Mouse (Mus musculus) liver, postnatal 0 days (tissue): ENCODE measurements around the gene Mocs2. TPM values are rescaled to one million over a fixed set of nuclear protein-coding genes. Genes with fewer than 3 reads are reported as not detected.

Experiments used
- ATAC-seq: fragments of 200-750 bp; cut with Nextera tagmentation; 2 replicates; pipeline ENCODE4 v1.8.0; 2017; ENCODE audit warnings: mild to moderate bottlenecking, moderate library complexity
- DNase-seq: peaks from one replicate; pipeline ENCODE4 v3.0.0-alpha.2; 2016
- H3K27ac ChIP-seq: fragments of 300-500 bp; sonication (generic); 2 replicates; pipeline ENCODE4 v1.5.1; 2014; ENCODE audit warnings: antibody characterized with exemption, moderate library complexity, mild to moderate bottlenecking, low read depth
- H3K27me3 ChIP-seq: fragments of 300-500 bp; sonication (generic); 2 replicates; pipeline ENCODE4 v1.6.1; 2014; ENCODE audit warnings: low read length, control low read depth, mixed read lengths; ENCODE audit not compliant: insufficient read depth
- H3K36me3 ChIP-seq: fragments of 300-500 bp; sonication (generic); replicated peaks from 2 replicates; pipeline ENCODE4 v1.6.1; 2014; ENCODE audit warnings: mild to moderate bottlenecking, control low read depth, low read length, moderate library complexity, mixed read lengths; ENCODE audit not compliant: insufficient read depth
- H3K4me1 ChIP-seq: fragments of 300-500 bp; sonication (generic); 2 replicates; pipeline ENCODE4 v1.6.1; 2014; ENCODE audit warnings: antibody characterized with exemption, mild to moderate bottlenecking, control low read depth; ENCODE audit not compliant: insufficient read depth
- H3K4me2 ChIP-seq: fragments of 300-500 bp; sonication (generic); 2 replicates; pipeline ENCODE4 v1.6.1; 2014; ENCODE audit warnings: low read depth, mild to moderate bottlenecking, low read length, moderate library complexity, mixed read lengths
- H3K4me3 ChIP-seq: fragments of 300-500 bp; sonication (generic); 2 replicates; pipeline ENCODE4 v1.5.1; 2014; ENCODE audit warnings: low read depth, low read length
- H3K9ac ChIP-seq: fragments of 300-500 bp; sonication (generic); replicated peaks from 2 replicates; pipeline ENCODE4 v1.6.1; 2014; ENCODE audit warnings: mild to moderate bottlenecking, moderate library complexity
- H3K9me3 ChIP-seq: fragments of 300-500 bp; sonication (generic); 2 replicates; pipeline ENCODE4 v1.6.1; 2016; ENCODE audit warnings: mild to moderate bottlenecking, control low read depth, low read length, mixed read lengths
- CTCF ChIP-seq: sonication (generic); IDR thresholded peaks from 2 replicates; pipeline ENCODE4 v1.5.1; 2016; ENCODE audit warnings: antibody characterized with exemption, low read depth
- EP300 ChIP-seq: IDR thresholded peaks from 2 replicates; pipeline ENCODE4 v1.6.1; 2016; ENCODE audit warnings: antibody characterized with exemption, low read depth, mild to moderate bottlenecking
- WGBS: fragments of 180-500 bp; shearing (Covaris S2); extraction: QIAGEN DNeasy Blood & Tissue Kit; methylation state at CpG from one replicate; pipeline ENCODE4 v1.1.7; 2014; ENCODE audit not compliant: insufficient replicate concordance; 5-methylcytosine and 5-hydroxymethylcytosine counted together
- polyA plus RNA-seq: library from polyadenylated mRNA; unstranded; fragments of >200 nt; fragmentation: Nextera tagmentation; extraction: Ambion mirVana; gene quantifications from 2 replicates; pipeline ENCODE4 v1.2.1, GENCODE M21; 2015

The Mocs2 gene
- polyA plus RNA-seq, 1 experiment from 2014 or later, result 181 TPM

DNA sequence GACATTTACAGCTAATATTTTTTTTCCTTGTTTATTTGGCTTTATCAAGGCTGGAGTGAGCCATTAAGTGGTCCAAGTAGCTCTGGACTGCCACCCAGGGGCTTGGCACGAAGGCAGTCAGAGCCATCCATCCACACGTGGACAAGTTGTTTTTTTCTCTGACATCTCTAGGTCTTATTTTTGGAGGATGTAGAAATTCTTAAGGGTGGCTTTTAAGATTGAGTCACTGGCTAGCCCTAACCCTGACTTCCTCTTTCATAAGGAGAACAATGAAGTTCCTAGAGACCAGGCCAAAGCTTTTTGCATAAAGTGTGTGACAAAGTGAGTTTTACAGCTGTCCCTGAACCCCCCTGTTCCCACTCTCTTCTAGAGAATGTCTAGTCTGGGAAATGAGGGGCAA lies 16.5 kb downstream of the Mocs2 start:
- 0 out of 2 replicates have a peak, but pooled peaks have one; percentile 6 for ATAC-seq
- Histone ChIP-seq H3K36me3 (peaks cover 17% of the 10 kb centered on the region), H3K27ac (0 out of 2 replicates have a peak overlapping the region, but pooled peaks have one; percentile 29), H3K9me3 (no peaks in the 10 kb centered on the region), H3K9ac (no peak overlapping the region), H3K4me1 (no peaks in the 10 kb centered on the region; the same call in 1 of the 2 replicates), H3K4me2 (no peak overlapping the region), H3K27me3 (no peaks in the 10 kb centered on the region), H3K4me3 (no peak overlapping the region)
- TF ChIP-seq EP300 (no peak), CTCF (no peak)
- 30% methylated on average over 2 of the region's 2 CpGs for WGBS
- no peak for DNase-seq

DNA sequence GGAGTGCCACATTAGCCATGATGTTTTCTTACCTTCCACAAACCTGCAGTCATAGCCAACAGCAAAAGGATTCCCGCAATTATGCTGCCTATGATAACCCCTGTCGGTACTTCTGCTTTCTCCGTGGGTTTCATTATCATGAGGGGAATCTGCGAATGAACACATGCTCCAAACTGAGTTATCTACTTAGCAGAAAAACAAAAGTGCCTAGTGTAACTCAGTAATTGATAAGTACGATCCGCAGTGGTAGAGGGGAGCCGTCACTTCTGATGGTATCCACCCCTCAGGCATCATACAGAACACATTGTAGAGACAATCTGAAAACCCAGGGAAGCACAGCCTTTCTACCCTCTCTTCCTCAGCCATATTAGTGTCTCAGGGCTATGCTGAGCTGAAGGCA lies 19.0 kb downstream of the Mocs2 start:
- 46% methylated on average over 7 of the region's 7 CpGs for WGBS
- H3K27ac ChIP-seq, result no peak overlapping the region; the same call in 1 of the 2 replicates
- H3K36me3 ChIP-seq, result peaks cover 5% of the 10 kb centered on the region; the same call in 1 of the 2 replicates
- H3K9ac ChIP-seq, result no peak overlapping the region
- H3K4me1 ChIP-seq, result no peaks in the 10 kb centered on the region; the same call in 1 of the 2 replicates
- H3K9me3 ChIP-seq, result no peaks in the 10 kb centered on the region
- DNase-seq (no peak), ATAC-seq (no peak)
- H3K4me2 ChIP-seq, result no peak overlapping the region
- TF ChIP-seq CTCF (no peak), EP300 (no peak)
- no peak overlapping the region for H3K4me3 ChIP-seq
- no peaks in the 10 kb centered on the region for H3K27me3 ChIP-seq

DNA sequence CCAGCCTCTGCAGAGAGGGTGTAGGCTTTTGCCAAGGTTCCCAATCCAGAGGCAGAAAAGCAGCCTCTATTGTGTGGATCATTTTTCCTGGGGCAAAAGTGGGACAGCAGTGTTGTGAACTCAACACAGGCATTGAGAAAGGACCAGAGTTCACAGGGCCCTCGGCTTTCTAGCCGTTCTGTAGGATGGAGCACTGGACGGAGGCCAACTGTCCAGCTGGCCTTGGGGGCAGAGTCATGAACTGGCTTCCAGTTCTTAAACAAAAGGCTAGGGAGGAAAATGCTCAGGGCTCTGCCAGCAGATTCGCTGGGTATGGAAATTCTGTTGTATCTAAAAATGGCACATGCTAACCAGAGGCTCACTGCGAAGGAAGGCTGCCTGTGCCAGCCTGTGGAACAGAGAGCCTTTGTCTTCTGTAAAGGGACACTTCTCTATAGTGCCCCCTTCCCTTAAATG lies 20.5 kb downstream of the Mocs2 start:
- Histone ChIP-seq H3K9ac (no peak overlapping the region), H3K36me3 (peaks cover 3% of the 10 kb centered on the region; the same call in 1 of the 2 replicates), H3K4me1 (no peaks in the 10 kb centered on the region; the same call in 1 of the 2 replicates), H3K27me3 (no peaks in the 10 kb centered on the region), H3K27ac (peak overlapping the region; percentile 58), H3K4me3 (no peak overlapping the region), H3K9me3 (no peaks in the 10 kb centered on the region), H3K4me2 (no peak overlapping the region)
- WGBS, result 53% methylated on average over 5 of the region's 5 CpGs
- ATAC-seq (peak; percentile 86), DNase-seq (peak; percentile 81)
- TF ChIP-seq CTCF (no peak), EP300 (peak; percentile 25; the same call in 1 of the 2 replicates)

DNA sequence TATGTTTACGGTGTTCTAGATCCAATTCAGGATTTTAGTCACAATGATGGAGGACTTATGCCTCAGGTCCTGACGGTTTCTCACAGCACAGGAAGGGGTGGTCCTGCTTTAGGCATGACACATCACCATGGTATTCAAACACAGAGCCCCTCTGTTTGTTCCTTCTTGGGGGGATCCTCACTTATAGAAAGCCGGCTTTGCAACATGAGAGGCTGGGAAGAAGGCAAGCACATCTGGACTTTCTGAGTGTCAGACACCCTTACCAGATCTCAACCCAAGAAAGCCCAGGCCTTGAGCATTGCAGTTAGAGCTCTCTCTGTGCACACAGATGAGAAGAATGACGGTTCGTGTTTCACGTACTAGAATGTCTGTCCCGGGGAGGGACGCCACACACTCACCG lies 21.1 kb downstream of the Mocs2 start:
- Histone ChIP-seq H3K36me3 (peaks cover 2% of the 10 kb centered on the region; the same call in 1 of the 2 replicates), H3K4me3 (no peak overlapping the region), H3K4me1 (no peaks in the 10 kb centered on the region; the same call in 1 of the 2 replicates), H3K27me3 (no peaks in the 10 kb centered on the region), H3K9me3 (no peaks in the 10 kb centered on the region), H3K27ac (peak overlapping the region; percentile 58; the same call in 1 of the 2 replicates), H3K4me2 (no peak overlapping the region), H3K9ac (no peak overlapping the region)
- ATAC-seq, result no peak
- WGBS, result 82% methylated on average over 9 of the region's 9 CpGs
- no peak for TF ChIP-seq EP300
- TF ChIP-seq CTCF, result no peak
- no peak for DNase-seq

DNA sequence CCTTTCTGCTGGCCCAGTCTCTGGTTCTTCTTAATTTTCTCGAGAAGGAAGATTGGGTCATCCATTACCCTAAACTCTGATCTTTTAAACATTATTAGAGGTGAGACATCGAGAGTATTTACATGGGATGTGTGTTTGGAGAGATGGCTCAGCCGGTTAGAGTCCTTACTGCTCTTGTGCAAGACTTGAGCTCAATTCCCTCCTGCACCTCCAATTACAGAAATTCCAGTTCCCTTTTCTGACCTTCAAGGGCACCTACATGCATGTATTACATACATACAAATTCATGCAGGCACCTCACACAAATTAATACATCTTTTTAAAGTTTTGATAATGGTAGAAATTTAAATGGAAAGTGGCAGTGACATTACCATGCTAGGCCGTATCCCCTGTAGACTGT lies 22.5 kb downstream of the Mocs2 start:
- Histone ChIP-seq H3K27me3 (no peaks in the 10 kb centered on the region), H3K9me3 (no peaks in the 10 kb centered on the region), H3K27ac (no peak overlapping the region), H3K36me3 (no peaks in the 10 kb centered on the region; the same call in 1 of the 2 replicates), H3K4me3 (no peak overlapping the region), H3K9ac (no peak overlapping the region), H3K4me2 (no peak overlapping the region), H3K4me1 (no peaks in the 10 kb centered on the region; the same call in 1 of the 2 replicates)
- WGBS, result 61% methylated on average over 4 of the region's 4 CpGs
- DNase-seq (no peak), ATAC-seq (peak; percentile 40)
- no peak for TF ChIP-seq EP300
- TF ChIP-seq CTCF, result no peak

DNA sequence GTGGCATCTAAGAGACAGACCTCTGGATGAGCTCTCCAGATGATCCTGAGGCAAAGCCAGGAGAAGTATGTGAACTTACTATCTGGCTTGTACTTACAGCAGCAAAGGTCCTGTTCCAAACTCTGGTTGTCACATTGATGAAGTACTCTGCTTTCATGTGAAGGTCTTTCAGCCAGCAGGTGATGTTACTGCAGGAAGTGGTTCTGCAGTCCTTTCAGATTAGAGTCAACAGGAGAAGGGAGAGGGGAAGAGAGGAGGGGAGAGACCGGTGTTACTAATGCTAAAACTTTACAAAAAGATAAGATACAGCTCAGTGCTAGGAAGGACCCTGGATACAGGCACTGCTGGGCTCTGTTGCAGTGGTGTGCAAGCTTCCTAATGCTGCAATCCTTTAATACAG lies 25.3 kb downstream of the Mocs2 start:
- DNase-seq (no peak), ATAC-seq (no peak)
- WGBS, result 9% methylated on average over 1 of the region's 1 CpGs
- H3K4me1 ChIP-seq, result no peaks in the 10 kb centered on the region; the same call in 1 of the 2 replicates
- H3K27me3 ChIP-seq, result no peaks in the 10 kb centered on the region
- H3K27ac ChIP-seq, result no peak overlapping the region
- peaks cover 2% of the 10 kb centered on the region; the same call in 1 of the 2 replicates for H3K36me3 ChIP-seq
- no peak overlapping the region for H3K4me3 ChIP-seq
- no peaks in the 10 kb centered on the region for H3K9me3 ChIP-seq
- H3K4me2 ChIP-seq, result no peak overlapping the region
- TF ChIP-seq CTCF (no peak), EP300 (no peak)
- H3K9ac ChIP-seq, result no peak overlapping the region
